Mouse (Mus musculus) lung, adult 2 months (tissue): ENCODE measurements around the gene Plscr3. TPM values are rescaled to one million over a fixed set of nuclear protein-coding genes. Genes with fewer than 3 reads are reported as not detected.
A peak's percentile ranks its signal among the peaks of the same experiment; 100 is the strongest.

ENCODE experiments used
- DNase-seq: peaks from one replicate; pipeline ENCODE4 v3.0.0; 2022
- H3K4me1 ChIP-seq: fragments of 200-500 bp; 2 replicates; pipeline ENCODE4 v1.6.1; 2011; ENCODE audit warnings: low read length; ENCODE audit not compliant: control insufficient read depth, insufficient read depth
- H3K4me3 ChIP-seq: fragments of 200-500 bp; replicated peaks from 2 replicates; pipeline ENCODE3; 2011; ENCODE audit warnings: low read depth, mild to moderate bottlenecking, control low read depth, low read length; ENCODE audit errors: extremely low read depth
- CTCF ChIP-seq: fragments of 200-500 bp; IDR thresholded peaks from 2 replicates; pipeline ENCODE4 v1.5.1; 2011; ENCODE audit warnings: mild to moderate bottlenecking, low read length, control low read depth; ENCODE audit not compliant: insufficient read depth
- POLR2A ChIP-seq: fragments of 200-500 bp; IDR thresholded peaks from 2 replicates; pipeline ENCODE4 v1.6.1; 2011; ENCODE audit warnings: low read depth, mild to moderate bottlenecking, control low read depth, low read length, borderline replicate concordance; ENCODE audit errors: extremely low read depth
- WGBS: fragments of 180-500 bp; shearing (Covaris S2); methylation state at CpG from one replicate; pipeline ENCODE4 v1.1.7; 2018; 5-methylcytosine and 5-hydroxymethylcytosine counted together
- polyA plus RNA-seq: library from polyadenylated mRNA; depleted of rRNA; stranded (reverse); fragments of >200 nt; gene quantifications from 2 replicates; pipeline ENCODE4 v1.2.3, GENCODE M21; 2012

Plscr3 gene
- polyA plus RNA-seq, 1 experiment, result 225 TPM

DNA sequence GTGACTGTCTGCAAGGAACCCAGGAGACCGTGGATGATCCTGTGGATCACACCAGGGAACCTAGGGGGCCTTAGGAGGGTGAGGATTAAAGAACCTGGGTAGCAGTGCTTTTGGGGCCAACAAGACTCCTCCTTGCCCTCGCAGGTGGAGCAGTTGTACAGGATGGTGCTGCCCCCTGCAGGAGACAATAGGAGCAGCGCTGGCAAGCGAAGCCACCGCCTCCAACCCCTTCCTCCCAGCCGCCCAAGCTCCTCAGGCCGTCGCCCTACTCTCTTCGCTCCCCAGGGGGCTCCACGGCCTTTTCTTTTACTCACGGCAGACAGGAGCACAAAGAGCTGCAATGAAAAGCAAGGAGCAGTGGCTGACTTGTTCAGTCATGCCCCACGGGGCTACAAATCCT lies 30.7 kb downstream of the Plscr3 start:
- peak overlapping the region; percentile 11 for H3K4me3 ChIP-seq
- peak; percentile 87 for DNase-seq
- peaks cover 14% of the 10 kb centered on the region for H3K4me1 ChIP-seq
- TF ChIP-seq CTCF, result peak; percentile 77
- TF ChIP-seq POLR2A, result peak; percentile 49; the same call in 1 of the 2 replicates
- 3% methylated on average over 12 of the region's 12 CpGs for WGBS

DNA sequence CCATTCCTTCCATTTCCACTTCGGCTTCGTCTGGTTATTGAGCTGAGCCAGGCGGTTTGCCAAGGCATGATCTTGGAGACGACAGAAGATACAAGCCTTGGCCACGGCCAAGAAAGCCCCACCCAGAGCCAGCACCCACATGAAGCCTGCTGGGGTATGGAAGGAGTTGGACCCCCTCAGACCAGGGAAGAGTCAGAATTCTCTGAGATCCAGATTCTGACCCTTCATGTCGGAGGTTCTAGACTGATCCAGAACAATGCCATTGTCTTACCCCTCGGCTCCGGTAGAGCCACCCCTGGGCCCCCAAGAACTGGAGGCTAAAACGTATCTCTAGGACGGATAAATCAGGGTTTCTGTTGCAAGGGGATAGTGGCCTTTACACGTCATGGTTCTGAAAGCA lies 31.7 kb downstream of the Plscr3 start, which contains the start of gene Tmem95:
Gene Tmem95, minus strand, starts transcription at position 141 of the 400 bp plus-strand sequence.
- WGBS, result 67% methylated on average over 11 of the region's 11 CpGs
- H3K4me1 ChIP-seq, result peaks cover 14% of the 10 kb centered on the region
- no peak for DNase-seq
- TF ChIP-seq CTCF (no peak), POLR2A (no peak)
- peak within 1 kb of the TSS; percentile 11 for H3K4me3 ChIP-seq

GRCm38 (mm10) chr11:69878399-69878798 lies 32.2 kb downstream of the Plscr3 start:
- no peak for TF ChIP-seq CTCF
- TF ChIP-seq POLR2A, result no peak
- WGBS, result 53% methylated on average over 3 of the region's 3 CpGs
- peaks cover 14% of the 10 kb centered on the region for H3K4me1 ChIP-seq
- no peak overlapping the region for H3K4me3 ChIP-seq
- no peak for DNase-seq

- H3K4me1 ChIP-seq, result peaks cover 14% of the 10 kb centered on the region
- TF ChIP-seq CTCF, result no peak
- TF ChIP-seq POLR2A, result no peak
- WGBS, result 79% methylated on average over 6 of the region's 6 CpGs
- peak overlapping the region; percentile 25 for H3K4me3 ChIP-seq
- no peak for DNase-seq
These were observed 32.8 kb downstream of the Plscr3 start for GRCm38 (mm10) chr11:69878952-69879351.

- 47% methylated on average over 15 of the region's 15 CpGs for WGBS
- no peak for TF ChIP-seq CTCF
- no peak for TF ChIP-seq POLR2A
- Histone ChIP-seq H3K4me3 (peak overlapping the region; percentile 97), H3K4me1 (peaks cover 17% of the 10 kb centered on the region)
- peak; percentile 45 for DNase-seq
These were observed 33.5 kb downstream of the Plscr3 start for GRCm38 (mm10) chr11:69879711-69880110.

- H3K4me1 ChIP-seq, result peaks cover 17% of the 10 kb centered on the region
- no peak for TF ChIP-seq POLR2A
- peak; percentile 86 for TF ChIP-seq CTCF
- under 1% methylated on average over 18 of the region's 18 CpGs for WGBS
- DNase-seq, result no peak
- peak overlapping the region; percentile 97 for H3K4me3 ChIP-seq
These were observed 34.3 kb downstream of the Plscr3 start for GRCm38 (mm10) chr11:69880506-69880852.

DNA sequence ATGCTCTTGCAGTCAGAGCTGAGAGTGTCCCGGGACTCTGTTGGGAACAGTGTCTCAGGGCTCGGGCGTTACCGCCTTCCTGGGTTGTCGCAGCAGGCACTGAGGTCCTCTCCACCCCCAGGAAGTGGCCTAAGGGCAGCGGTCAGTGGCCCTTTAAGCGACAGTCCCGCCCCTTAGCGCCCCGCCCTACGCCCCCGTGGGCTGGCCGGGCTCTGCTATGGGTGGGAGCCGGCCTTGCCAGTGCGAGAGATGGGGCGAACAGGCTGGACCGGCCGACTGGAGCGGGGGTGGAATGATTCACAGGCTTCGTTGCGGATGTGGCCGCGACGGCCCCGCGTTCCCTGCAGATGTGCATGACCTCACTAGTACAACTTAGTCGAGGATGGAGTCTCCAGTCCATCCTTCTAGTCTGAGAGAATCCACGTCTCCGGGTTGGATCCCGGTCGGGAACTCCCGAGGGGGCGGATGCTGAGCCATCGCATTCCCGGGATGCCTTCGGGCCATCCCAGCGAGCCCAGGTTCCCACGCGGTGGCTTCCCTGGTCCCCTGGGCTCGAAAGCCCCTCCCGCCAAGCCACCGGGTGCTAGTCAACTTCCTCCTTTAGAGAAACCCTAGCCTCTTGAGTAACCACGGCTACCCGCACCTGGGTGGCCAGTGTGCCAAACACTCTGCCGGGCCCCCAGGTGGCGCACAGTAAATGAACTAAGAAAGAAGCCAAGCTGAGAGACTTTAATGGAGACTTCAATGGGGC lies 34.9 kb downstream of the Plscr3 start, which contains the start of gene Kctd11:
Gene Kctd11, minus strand, starts transcription at position 554 of the 751 bp plus-strand sequence.
- Histone ChIP-seq H3K4me1 (peaks cover 17% of the 10 kb centered on the region), H3K4me3 (peak within 1 kb of the TSS; percentile 97)
- DNase-seq, result peak; percentile 95
- WGBS, result under 1% methylated on average over 46 of the region's 46 CpGs
- peak; percentile 16; the same call in 1 of the 2 replicates for TF ChIP-seq CTCF
- TF ChIP-seq POLR2A, result peak; percentile 94

GRCm38 (mm10) chr11:69881787-69882670 lies 35.9 kb downstream of the Plscr3 start:
- 59% methylated on average over 21 of the region's 21 CpGs for WGBS
- Histone ChIP-seq H3K4me1 (peaks cover 13% of the 10 kb centered on the region), H3K4me3 (peak overlapping the region; percentile 97)
- no peak for TF ChIP-seq POLR2A
- no peak for TF ChIP-seq CTCF
- no peak for DNase-seq

GRCm38 (mm10) chr11:69883066-69883465 lies 36.9 kb downstream of the Plscr3 start:
- Histone ChIP-seq H3K4me1 (peaks cover 13% of the 10 kb centered on the region), H3K4me3 (no peak overlapping the region)
- no peak for DNase-seq
- 72% methylated on average over 4 of the region's 4 CpGs for whole genome bisulfite sequencing
- TF ChIP-seq CTCF (peak; percentile 49), POLR2A (no peak)
